Mouse (Mus musculus) intestine, embryonic 14.5 days (tissue): ENCODE measurements at regions not wholly inside any gene's neighbourhood (a gene's known extent, or its start where the extent isn't known, plus 50 kb on each side); places are given as distances from the start of the nearest gene placed in this dataset.

ENCODE experiments used
- ATAC-seq: fragments of 200-750 bp; cut with Nextera tagmentation; replicated peaks from 2 replicates; pipeline ENCODE4 v1.8.0; 2017; ENCODE audit warnings: low read depth, moderate number of reproducible peaks, moderate TSS enrichment, moderate library complexity; ENCODE audit not compliant: low FRiP score, low TSS enrichment
- DNase-seq: peaks from one replicate; pipeline ENCODE4 v3.0.0-alpha.2; 2018; ENCODE audit warnings: low spot score
- H3K27ac ChIP-seq: fragments of 300-500 bp; sonication (generic); 2 replicates; pipeline ENCODE4 v1.5.1; 2014; ENCODE audit warnings: low read depth, mild to moderate bottlenecking, control low read depth
- H3K27me3 ChIP-seq: fragments of 300-500 bp; sonication (generic); replicated peaks from 2 replicates; pipeline ENCODE4 v1.6.1; 2014; ENCODE audit warnings: low read length, control low read depth; ENCODE audit not compliant: control insufficient read depth, insufficient read depth
- H3K36me3 ChIP-seq: fragments of 300-500 bp; sonication (generic); 2 replicates; pipeline ENCODE4 v1.6.1; 2014; ENCODE audit warnings: low read length, control low read depth; ENCODE audit not compliant: control insufficient read depth, insufficient read depth
- H3K4me1 ChIP-seq: fragments of 300-500 bp; sonication (generic); replicated peaks from 2 replicates; pipeline ENCODE4 v1.6.1; 2014; ENCODE audit warnings: low read length, control low read depth, mixed read lengths; ENCODE audit not compliant: control insufficient read depth, insufficient read depth
- H3K4me2 ChIP-seq: fragments of 300-500 bp; sonication (generic); 2 replicates; pipeline ENCODE4 v1.6.1; 2014; ENCODE audit warnings: low read length
- H3K4me3 ChIP-seq: fragments of 300-500 bp; sonication (generic); 2 replicates; pipeline ENCODE4 v1.5.1; 2014; ENCODE audit warnings: low read depth, low read length, control low read depth, mixed read lengths
- H3K9ac ChIP-seq: fragments of 300-500 bp; sonication (generic); 2 replicates; pipeline ENCODE4 v1.6.1; 2014; ENCODE audit warnings: mild to moderate bottlenecking, low read length
- H3K9me3 ChIP-seq: fragments of 300-500 bp; sonication (generic); 2 replicates; pipeline ENCODE4 v1.6.1; 2016; ENCODE audit warnings: low read length, control low read depth; ENCODE audit not compliant: control insufficient read depth
- WGBS: fragments of 180-500 bp; shearing (Covaris S2); extraction: QIAGEN DNeasy Blood & Tissue Kit; methylation state at CpG from one replicate; pipeline ENCODE4 v1.1.7; 2014; 5-methylcytosine and 5-hydroxymethylcytosine counted together

- Histone ChIP-seq H3K27ac (no peak overlapping the region), H3K9ac (no peak overlapping the region), H3K27me3 (no peaks in the 10 kb centered on the region), H3K9me3 (0 out of 2 replicates have a peak, but pooled peaks cover 5% of the 10 kb centered on the region), H3K4me1 (no peaks in the 10 kb centered on the region), H3K4me3 (no peak overlapping the region), H3K36me3 (no peaks in the 10 kb centered on the region), H3K4me2 (no peak overlapping the region)
- WGBS, result 74% methylated on average over 6 of the region's 6 CpGs
- ATAC-seq (no peak), DNase-seq (no peak)
Observed at GRCm38 (mm10) chr1:35961923-35962322, 106.3 kb upstream of the Hs6st1 start.

GRCm38 (mm10) chr1:35968489-35968888 lies 99.7 kb upstream of the Hs6st1 start:
- Histone ChIP-seq H3K4me2 (no peak overlapping the region), H3K9ac (no peak overlapping the region), H3K4me3 (no peak overlapping the region), H3K36me3 (no peaks in the 10 kb centered on the region), H3K4me1 (no peaks in the 10 kb centered on the region), H3K9me3 (0 out of 2 replicates have a peak, but pooled peaks cover 5% of the 10 kb centered on the region), H3K27me3 (no peaks in the 10 kb centered on the region), H3K27ac (no peak overlapping the region)
- DNase-seq (no peak), ATAC-seq (no peak)

- DNase-seq (no peak), ATAC-seq (no peak)
- no peak overlapping the region for H3K4me3 ChIP-seq
- no peaks in the 10 kb centered on the region for H3K36me3 ChIP-seq
- H3K9ac ChIP-seq, result no peak overlapping the region
- H3K4me2 ChIP-seq, result no peak overlapping the region
- no peaks in the 10 kb centered on the region for H3K9me3 ChIP-seq
- H3K27me3 ChIP-seq, result no peaks in the 10 kb centered on the region
- 71% methylated on average over 7 of the region's 7 CpGs for WGBS
- no peak overlapping the region for H3K27ac ChIP-seq
- no peaks in the 10 kb centered on the region for H3K4me1 ChIP-seq
Observed at GRCm38 (mm10) chr1:35971435-35972189, 96.6 kb upstream of the Hs6st1 start.

GRCm38 (mm10) chr1:35972190-35972584 lies 96.0 kb upstream of the Hs6st1 start:
- Histone ChIP-seq H3K9ac (no peak overlapping the region), H3K27me3 (no peaks in the 10 kb centered on the region), H3K4me1 (no peaks in the 10 kb centered on the region), H3K9me3 (no peaks in the 10 kb centered on the region), H3K27ac (no peak overlapping the region), H3K4me2 (no peak overlapping the region), H3K4me3 (no peak overlapping the region), H3K36me3 (no peaks in the 10 kb centered on the region)
- 26% methylated on average over 5 of the region's 5 CpGs for WGBS
- no peak for ATAC-seq
- DNase-seq, result no peak

GRCm38 (mm10) chr1:35973386-35973785 lies 94.8 kb upstream of the Hs6st1 start:
- no peaks in the 10 kb centered on the region for H3K36me3 ChIP-seq
- 53% methylated on average over 9 of the region's 9 CpGs for WGBS
- DNase-seq, result no peak

GRCm38 (mm10) chr1:35975611-35976208 lies 92.5 kb upstream of the Hs6st1 start:
- Histone ChIP-seq H3K4me2 (no peak overlapping the region), H3K9ac (no peak overlapping the region), H3K4me1 (no peaks in the 10 kb centered on the region), H3K27ac (no peak overlapping the region), H3K36me3 (no peaks in the 10 kb centered on the region), H3K4me3 (no peak overlapping the region), H3K9me3 (no peaks in the 10 kb centered on the region), H3K27me3 (no peaks in the 10 kb centered on the region)
- 64% methylated on average over 3 of the region's 3 CpGs for whole genome bisulfite sequencing
- ATAC-seq (no peak), DNase-seq (no peak)

More at GRCm38 (mm10) chr1:35973386-35973785, 94.8 kb upstream of the Hs6st1 start:
- ATAC-seq, result no peak
- no peaks in the 10 kb centered on the region for H3K4me1 ChIP-seq
- H3K9me3 ChIP-seq, result no peaks in the 10 kb centered on the region
- H3K4me3 ChIP-seq, result no peak overlapping the region
- no peak overlapping the region for H3K4me2 ChIP-seq
- no peaks in the 10 kb centered on the region for H3K27me3 ChIP-seq
- H3K9ac ChIP-seq, result no peak overlapping the region
- H3K27ac ChIP-seq, result no peak overlapping the region

DNA sequence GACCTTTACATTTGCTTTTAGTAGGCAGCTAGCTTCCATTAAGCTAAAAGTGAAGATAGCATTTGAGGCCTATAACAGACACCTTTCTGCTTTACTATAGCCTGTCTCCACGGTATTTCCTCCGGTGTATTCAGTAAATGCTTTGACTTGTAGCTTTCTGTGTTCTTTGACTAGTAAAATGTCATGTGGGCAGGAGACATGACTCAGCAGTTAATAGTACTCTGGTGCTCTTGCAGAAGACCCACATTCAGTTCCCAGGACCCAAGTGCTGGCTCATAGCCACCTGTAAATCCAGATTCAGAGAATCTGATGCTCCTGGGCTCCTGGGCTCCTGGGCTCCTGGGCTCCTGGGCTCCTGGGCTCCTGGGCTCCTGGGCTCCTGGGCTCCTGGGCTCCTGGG lies 91.7 kb upstream of the Hs6st1 start:
- WGBS, result 73% methylated on average over 2 of the region's 2 CpGs
- Histone ChIP-seq H3K36me3 (no peaks in the 10 kb centered on the region), H3K27ac (no peak overlapping the region), H3K9ac (no peak overlapping the region), H3K9me3 (no peaks in the 10 kb centered on the region), H3K4me2 (no peak overlapping the region), H3K4me1 (no peaks in the 10 kb centered on the region), H3K4me3 (no peak overlapping the region), H3K27me3 (no peaks in the 10 kb centered on the region)
- DNase-seq, result no peak
- ATAC-seq, result no peak

GRCm38 (mm10) chr1:35978116-35978515 lies 90.1 kb upstream of the Hs6st1 start:
- ATAC-seq (no peak), DNase-seq (no peak)
- no peak overlapping the region for H3K27ac ChIP-seq
- H3K9me3 ChIP-seq, result no peaks in the 10 kb centered on the region
- no peak overlapping the region for H3K4me2 ChIP-seq
- H3K36me3 ChIP-seq, result no peaks in the 10 kb centered on the region
- H3K9ac ChIP-seq, result no peak overlapping the region
- WGBS, result 88% methylated on average over 1 of the region's 1 CpGs
- H3K27me3 ChIP-seq, result no peaks in the 10 kb centered on the region
- no peaks in the 10 kb centered on the region for H3K4me1 ChIP-seq
- no peak overlapping the region for H3K4me3 ChIP-seq

DNA sequence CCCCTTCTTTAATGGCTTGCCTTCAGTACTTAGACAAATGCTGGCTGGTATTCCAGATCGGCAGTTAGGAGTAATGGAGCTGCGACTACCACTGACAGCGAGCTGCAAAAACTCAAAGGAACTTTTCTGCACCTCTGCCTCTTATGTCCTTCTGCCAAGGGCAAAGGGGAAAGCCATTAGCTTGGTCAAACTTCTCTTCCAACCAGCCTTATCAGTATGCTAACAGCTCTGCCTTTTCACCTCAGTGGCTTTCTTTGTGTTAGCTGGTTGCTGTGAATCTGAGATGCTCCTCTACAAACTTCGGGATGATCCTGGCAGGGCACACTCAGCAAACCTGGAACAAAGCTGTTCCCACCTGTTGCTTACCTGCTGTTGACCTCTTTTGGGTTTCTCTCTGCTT lies 89.4 kb upstream of the Hs6st1 start:
- no peak for ATAC-seq
- WGBS, result 45% methylated on average over 4 of the region's 4 CpGs
- DNase-seq, result no peak
- no peaks in the 10 kb centered on the region for H3K27me3 ChIP-seq
- H3K4me3 ChIP-seq, result no peak overlapping the region
- H3K4me2 ChIP-seq, result no peak overlapping the region
- no peak overlapping the region for H3K9ac ChIP-seq
- no peak overlapping the region for H3K27ac ChIP-seq
- H3K4me1 ChIP-seq, result no peaks in the 10 kb centered on the region
- no peaks in the 10 kb centered on the region for H3K36me3 ChIP-seq
- no peaks in the 10 kb centered on the region for H3K9me3 ChIP-seq
